Mouse (Mus musculus): ENCODE data around the gene Rcsd1. TPM values are rescaled to one million over a fixed set of nuclear protein-coding genes. Genes with fewer than 3 reads are reported as not detected.
A peak's percentile ranks its signal among the peaks of the same experiment; 100 is the strongest.

Rcsd1 gene
- total RNA-seq, 2 experiments from 2014 or later = 112 to 114 TPM

DNA sequence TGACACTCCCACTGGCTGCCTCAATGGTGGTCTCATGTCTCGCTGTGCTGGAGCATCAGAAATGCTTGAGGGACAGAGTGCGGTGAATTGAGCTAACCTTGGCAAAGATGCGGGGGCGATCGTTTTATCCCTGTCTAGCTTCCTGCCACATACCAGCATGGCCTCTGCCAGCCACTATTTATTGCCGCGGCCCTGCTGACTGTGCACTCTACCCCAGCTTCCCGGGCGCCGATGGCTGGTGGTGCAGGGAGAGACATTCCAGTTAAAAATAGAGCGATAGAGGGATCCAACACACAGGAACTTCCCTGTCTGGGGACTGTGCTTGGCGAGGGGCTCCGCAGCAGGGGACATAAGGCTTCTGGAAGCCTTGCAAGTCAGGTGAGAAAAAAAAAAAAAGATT, 42.2 kb downstream of the Rcsd1 start:
- intact Hi-C loops (cut with DNase I) = loop anchor here (10.0 kb wide), 2 partner anchors 337 to 487 kb away; partner anchors contain the start of gene Pou2f1

DNA sequence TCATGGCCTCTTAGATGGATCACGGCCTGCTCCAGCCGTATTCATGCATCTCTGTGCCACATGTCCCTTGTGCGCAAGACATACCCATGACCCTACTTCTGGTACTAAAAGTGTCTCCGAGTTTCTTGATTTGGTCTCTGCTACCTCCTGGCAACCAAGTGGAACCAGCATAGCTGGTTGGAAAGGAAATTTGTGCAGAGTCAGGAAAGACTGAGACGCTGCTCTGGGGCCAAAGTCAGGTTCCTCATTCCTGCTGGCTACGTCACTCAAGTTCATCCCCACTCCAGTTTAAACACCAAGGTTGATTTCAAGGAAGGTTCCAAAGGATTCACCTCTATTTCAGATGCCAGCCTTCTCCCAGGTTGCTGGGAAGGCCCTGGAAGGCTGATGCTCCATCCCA, 42.6 kb downstream of the Rcsd1 start:
- intact Hi-C loops (cut with DNase I) = loop anchor here (10.0 kb wide), 2 partner anchors 338 to 488 kb away; partner anchors contain the start of gene Pou2f1
- DNase-seq = no peak

More for the DNA sequence above, 42.2 kb downstream of the Rcsd1 start:
- DNase-seq = peak; percentile 75 to 79

DNA sequence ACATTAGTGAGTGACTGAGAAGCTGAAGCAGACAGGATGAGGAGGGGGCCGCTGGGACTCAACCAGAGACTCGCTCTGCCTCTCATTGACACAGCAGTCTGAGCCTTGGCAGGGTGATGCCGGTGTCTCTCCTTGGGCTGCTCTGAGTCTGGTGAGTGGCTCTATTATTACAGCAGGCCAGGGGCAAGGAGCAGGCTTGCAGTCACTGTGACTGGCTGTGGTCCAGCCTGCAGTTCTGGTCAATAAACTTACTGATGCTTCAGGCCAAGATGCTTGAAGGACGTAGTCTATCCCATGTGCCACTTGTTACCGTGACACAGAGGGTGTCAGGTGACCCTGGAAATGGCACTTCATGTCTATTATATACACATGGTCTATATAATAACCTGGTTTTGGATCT, 43.8 kb downstream of the Rcsd1 start:
- intact Hi-C loops (cut with DNase I) = loop anchor here (10.0 kb wide), 2 partner anchors 339 to 489 kb away; partner anchors contain the start of gene Pou2f1
- DNase-seq = no peak

DNA sequence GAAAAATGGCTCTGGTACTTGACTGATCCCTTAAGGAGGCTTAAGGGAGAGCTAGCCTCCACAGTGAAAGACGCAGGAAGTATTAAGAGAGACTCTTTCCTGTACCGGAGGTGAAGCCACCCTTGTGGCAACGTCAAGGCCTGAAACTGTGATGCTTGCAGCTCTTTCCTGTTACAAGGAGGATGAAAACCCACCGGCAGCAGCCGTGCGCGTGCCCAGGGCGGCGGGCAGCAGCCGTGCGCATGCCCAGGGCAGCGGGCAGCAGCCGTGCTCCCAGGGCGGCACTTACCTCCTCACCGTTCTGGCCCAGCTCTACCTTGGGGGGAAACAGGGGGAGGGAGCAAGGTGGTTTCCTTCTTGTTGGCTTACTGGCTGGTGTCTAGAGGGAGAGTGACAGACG, 46.3 kb downstream of the Rcsd1 start:
- intact Hi-C loops (cut with DNase I) = loop anchor here (2.0 to 10.0 kb wide), 4 partner anchors 16 to 492 kb away; partner anchors contain the start of gene Pou2f1
- no peak for DNase-seq

DNA sequence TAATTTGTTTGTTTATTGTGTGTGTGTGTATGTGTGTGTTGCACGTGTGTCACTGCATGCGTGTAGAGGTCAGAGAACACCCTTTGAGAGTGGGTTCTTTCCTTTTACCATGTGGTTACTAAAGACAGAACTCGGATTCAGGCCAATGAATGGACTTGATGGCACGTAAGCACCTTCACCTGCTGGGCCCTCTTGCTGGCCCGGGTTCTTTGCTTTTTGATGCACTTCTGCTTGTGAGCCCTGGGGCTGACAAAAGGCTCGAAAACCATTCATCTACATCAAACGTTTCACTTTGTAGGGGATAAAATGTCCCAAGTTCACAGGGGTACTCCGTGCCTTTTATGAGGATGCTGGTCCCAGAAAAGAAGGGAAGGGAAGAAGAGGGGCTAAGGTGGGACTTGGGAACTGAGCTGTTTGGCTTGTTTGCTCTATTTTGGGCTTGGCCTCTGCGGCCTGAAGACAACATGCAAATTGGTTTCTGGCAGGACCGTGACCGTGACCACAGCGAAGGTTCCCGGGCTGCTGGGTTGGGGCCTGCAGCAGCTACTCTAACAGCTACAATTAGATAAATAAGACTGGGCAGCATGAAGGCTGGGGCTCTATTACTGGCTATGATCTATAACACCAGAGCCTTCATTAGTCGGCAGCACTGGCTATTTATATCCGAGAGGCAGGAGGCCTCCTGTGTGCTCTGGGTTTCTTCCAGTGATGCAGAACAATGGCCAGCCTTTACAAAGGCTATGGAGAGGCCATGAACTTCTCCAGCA, 46.9 kb downstream of the Rcsd1 start:
- intact Hi-C loops (cut with DNase I) = loop anchor here (2.0 to 10.0 kb wide), 4 partner anchors 16 to 492 kb away; partner anchors contain the start of gene Pou2f1
- peak; percentile 57 to 71 for DNase-seq

DNA sequence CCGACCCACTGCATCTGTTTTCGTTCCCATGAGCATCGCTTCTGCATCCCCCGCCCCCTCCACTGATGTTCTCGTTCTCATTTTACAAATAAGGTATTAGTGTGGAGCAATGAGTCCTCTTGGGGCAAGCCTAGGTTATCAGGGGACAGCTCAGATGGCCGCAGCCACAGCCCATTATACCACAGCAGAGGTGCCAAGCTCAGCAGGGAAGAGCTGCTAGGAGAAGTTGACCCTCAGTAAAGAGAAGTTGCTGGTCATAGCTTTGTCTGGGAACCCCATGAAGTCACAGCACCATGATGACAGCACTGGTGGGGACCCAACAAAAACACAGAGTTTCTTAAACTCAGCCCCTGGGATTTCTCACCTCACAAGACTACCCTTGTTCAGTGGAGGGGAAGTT, 47.8 kb downstream of the Rcsd1 start:
- DNase-seq = no peak
- intact Hi-C loops (cut with DNase I) = loop anchor here (2.0 to 10.0 kb wide), 4 partner anchors 17 to 493 kb away; partner anchors contain the start of gene Pou2f1

DNA sequence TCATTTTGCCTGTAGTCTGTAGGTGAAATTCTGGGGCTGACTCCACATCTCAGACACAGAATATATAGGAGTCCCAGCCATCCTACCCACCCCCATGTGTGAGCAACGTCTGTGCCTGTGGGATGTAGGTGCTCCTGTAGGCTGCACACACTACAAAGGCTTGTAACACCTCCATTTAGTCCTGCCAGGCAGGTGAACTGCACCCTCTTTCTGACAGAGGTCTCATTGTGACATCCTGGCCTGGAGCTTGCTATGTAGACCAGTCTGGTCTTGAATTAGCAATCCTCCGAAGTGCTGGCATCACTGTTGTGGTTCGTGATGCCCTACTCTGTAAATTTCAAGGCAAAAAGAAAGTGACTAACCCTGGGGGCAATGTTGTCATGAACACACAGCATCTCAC, 48.4 kb downstream of the Rcsd1 start:
- DNase-seq = no peak
- intact Hi-C loops (cut with DNase I) = loop anchor here (10.0 kb wide), 2 partner anchors 344 to 494 kb away; partner anchors contain the start of gene Pou2f1

DNA sequence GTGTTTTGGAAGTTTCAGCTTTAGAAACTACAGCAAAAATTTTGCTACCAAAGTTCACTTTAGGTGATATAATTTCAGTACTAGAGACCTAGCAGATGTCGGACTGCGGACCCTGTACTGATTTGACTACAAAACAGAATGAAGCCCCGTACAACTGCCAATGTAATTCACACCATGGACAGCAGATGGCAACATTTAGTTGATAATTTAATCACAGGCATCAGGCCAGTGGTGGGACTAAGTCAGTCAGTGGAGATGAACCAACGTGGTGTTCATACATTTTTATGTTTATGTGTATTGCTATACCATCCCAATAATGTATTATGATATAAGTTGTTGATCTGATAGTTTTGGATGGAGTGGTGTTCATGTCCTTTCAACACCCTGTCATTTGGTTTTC, 48.8 kb downstream of the Rcsd1 start:
- intact Hi-C loops (cut with DNase I) = loop anchor here (1.0 to 10.0 kb wide), 3 partner anchors 76 to 494 kb away; partner anchors contain the start of gene Pou2f1
- peak; percentile 76 to 85 for DNase-seq

DNA sequence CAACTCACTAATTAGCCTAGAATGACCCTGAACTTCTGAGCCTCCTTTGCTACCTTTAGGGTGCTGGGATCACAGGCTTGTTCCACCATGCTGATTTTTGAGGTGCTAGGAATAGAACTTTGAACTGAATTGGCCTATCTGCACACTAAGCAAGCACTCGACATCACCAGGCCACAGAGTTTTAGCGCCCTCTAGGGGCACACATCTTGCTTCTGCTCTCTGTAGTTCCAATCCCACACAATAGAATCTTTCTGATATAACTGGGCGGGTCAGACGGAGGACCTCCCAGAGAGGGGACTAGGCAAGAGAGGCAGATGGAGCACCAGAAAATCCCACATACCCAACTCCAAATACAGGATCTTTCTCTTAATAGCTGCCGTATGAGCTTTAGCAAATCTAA, 51.0 kb downstream of the Rcsd1 start:
- intact Hi-C loops (cut with DNase I) = loop anchor here (1.0 to 10.0 kb wide), 2 partner anchors 75 to 264 kb away; no protein-coding TSS in a partner anchor
- DNase-seq = peak; percentile 82 to 88

DNA sequence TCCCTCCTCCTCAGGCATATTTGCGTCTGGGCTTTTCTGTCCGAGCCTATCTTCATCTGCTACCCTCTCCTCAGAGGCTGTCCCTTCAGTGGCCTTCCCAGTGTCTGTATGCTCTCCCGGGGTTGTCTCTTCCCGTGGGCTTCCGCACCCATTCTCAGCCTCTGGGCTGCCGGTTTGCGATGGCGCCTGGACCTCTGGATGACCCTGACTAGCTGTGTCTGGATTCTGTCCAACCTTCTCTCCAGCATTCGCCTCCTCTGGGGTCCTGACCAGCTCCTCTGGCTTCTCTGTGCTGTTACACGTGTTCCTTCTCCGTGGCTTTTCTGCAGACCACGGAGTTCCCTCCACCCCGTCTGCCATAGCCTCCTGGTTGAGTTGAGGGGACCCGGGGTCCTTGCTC, 54.1 kb downstream of the Rcsd1 start:
- no peak for DNase-seq
- intact Hi-C loops (cut with DNase I) = loop anchor here (10.0 kb wide), 1 partner anchor 261 kb away; no protein-coding TSS in a partner anchor

DNA sequence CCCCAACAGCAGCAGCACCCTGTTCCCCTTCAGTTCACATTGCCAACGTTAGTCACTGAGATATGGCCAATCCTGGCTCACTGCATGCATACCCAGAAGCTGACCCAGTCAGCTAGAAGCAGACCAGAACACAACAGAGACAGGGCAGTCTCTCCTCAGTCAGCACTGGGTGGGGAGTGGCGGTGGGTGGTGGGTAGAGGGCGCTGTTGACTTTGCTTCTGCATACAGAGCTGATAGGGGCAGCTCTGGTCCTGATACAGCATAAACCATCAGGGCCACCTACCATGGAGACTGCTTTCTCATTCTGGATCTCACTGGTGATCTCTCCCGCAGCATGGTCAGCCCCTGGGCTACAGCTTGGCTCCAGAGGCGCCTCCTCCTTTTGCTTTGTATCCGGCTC, 54.5 kb downstream of the Rcsd1 start:
- intact Hi-C loops (cut with DNase I) = loop anchor here (10.0 kb wide), 1 partner anchor 260 kb away; no protein-coding TSS in a partner anchor
- peak in 1 of 2 experiments; percentile 62 for DNase-seq

DNA sequence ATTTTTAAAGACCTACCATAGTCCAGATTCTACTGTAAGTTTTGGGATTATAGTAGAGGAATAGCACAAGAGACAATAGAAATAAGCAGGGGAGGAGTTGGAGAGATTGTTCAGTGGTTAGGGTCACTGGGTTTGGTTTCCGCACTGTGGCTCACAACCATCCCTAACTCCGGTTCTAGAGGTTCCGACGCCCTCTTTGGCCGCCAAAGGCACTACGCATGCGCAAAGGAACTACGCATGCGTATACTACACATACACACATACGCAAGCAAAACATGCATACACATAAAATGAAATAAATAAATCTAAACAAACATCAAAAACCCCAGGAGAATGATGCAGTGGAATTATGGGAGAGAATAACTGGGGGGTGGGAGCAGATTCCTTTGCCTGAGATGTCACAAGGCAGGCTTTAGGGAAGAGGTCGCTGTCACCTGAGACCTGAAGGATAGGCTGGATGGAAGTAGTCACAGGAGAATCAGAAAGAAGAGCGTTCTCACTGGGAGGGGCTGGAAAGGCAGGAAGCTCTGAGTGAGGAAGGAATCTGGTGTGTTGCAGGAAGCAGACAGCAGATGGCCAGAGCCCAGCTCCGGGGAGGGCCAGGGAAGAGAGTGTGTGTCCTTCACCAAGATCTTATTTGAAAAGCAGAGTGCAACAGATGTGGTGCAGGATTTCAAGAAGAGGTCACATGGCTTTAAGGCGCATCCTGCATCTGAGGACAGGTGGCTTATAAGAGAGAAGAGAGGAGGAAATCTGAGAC, 56.3 kb downstream of the Rcsd1 start:
- DNase-seq = peak in 1 of 2 experiments; percentile 56

DNA sequence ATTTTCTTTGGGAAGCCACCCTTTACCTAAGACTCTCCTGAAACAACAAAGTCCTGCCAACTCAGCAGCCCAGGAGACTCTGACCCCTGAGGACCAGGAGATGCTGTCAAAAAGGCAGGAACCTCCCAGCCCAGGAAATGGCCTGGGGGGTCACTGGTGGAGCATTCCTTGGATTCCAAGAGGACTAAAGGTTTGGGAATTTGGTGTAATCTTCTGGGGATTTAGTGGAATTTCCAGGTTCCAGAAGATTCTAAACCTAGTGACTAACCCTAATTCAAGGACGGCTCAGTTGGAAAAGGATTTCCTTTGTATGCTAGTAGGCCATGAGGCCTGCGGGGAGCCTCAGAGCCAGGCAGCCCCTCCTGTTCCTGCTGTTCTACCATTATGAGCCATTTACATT, 57.0 kb downstream of the Rcsd1 start:
- intact Hi-C loops (cut with DNase I) = loop anchor here (10.0 kb wide), 1 partner anchor 258 kb away; no protein-coding TSS in a partner anchor

More for the DNA sequence above, 56.3 kb downstream of the Rcsd1 start:
- intact Hi-C loops (cut with DNase I) = loop anchor here (10.0 kb wide), 1 partner anchor 259 kb away; no protein-coding TSS in a partner anchor

DNA sequence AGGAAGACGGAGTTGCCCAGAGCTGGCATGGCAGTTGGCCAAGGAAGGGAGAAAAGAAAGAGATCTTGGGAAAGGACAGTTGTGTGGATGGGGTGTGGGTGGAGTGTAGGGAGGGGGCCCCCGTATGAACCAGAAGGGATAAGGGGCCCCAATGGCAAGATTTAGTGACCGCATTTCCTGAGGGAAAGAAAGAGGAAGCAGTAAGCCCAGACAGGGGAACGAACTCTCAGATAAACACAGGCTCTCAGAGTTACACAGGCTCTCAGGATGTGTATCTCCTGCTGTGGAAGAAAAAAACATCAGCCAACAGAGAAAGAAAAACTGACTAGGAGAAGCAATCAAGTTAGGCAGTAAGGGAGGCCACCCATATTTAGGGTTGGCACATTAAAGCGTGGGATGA, 58.4 kb downstream of the Rcsd1 start:
- no peak for DNase-seq
- intact Hi-C loops (cut with DNase I) = loop anchor here (10.0 kb wide), 1 partner anchor 256 kb away; no protein-coding TSS in a partner anchor

More for the DNA sequence above, 57.0 kb downstream of the Rcsd1 start:
- DNase-seq = no peak

DNA sequence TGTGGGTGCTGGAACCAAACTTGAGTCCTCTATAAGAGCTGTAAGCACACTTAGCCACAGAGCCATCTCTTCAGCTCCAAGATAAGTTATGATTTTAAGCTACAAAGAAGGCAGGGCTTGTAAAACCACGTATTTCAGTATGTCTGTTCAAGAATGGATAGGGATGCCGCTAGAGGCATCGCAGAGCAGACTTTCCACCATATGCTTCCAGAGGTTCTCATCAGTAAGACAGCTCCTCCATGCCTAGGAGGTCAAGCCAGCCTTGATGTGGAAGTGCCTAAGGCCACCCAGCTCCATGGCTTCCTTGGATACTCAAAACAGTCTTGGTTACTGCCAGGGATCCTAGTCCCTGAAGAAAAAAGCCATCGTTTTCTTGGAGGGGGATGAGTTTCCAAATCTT, 64.5 kb downstream of the Rcsd1 start:
- intact Hi-C loops (cut with DNase I) = no loop called here
- no peak for DNase-seq

DNA sequence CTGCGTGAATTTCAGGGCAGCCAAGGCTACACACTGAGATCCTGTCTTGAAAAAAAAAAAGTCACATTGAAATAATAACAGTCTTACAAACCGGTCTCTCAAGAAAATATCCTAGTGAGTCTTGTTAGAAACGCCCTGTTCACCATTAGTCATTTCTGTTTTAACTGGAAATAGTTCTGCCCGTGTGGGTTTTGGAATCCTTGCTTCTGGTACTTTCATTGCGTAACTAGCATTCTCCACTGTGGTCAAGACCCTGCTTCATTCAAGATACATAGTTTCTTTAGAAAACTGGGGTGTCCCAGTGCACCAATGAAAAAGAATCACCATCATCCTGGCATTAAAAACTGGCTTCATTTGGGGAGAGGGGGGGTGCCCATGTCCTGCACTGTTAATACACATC, 65.8 kb downstream of the Rcsd1 start:
- intact Hi-C loops (cut with DNase I) = loop anchor here (5.0 kb wide), 2 partner anchors 94 to 181 kb away; partner anchors contain the start of genes Dcaf6 and Mpc2

DNA sequence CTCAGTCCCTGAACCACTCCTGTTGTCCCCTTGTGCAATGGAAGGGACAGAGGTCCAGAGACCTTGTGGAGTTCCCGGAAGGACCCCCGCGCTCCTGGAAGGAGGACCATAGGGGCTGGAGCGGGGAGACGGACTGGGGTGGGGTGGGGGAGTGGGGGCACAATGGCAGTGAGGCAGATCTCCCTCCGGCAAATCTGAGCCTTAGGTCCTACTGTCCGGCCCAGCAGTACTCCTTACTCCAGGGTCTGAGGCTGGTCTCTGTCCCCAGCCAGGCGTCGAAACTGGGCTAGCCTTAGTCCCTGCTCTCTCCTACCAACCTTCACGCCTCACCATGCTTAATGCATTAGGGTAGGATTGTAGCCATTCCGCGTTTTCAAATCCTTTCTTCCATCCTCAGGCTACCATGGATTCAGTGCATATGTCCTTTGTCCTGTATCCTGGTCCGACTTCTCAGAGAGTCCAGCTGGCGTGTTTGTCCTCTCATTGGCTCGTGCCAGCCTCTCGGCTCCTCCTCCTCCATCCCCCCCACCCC, 66.7 kb downstream of the Rcsd1 start:
- DNase-seq = peak; percentile 68 to 76
- intact Hi-C loops (cut with DNase I) = loop anchor here (5.0 kb wide), 2 partner anchors 94 to 181 kb away; partner anchors contain the start of genes Dcaf6 and Mpc2

More for the DNA sequence above, 65.8 kb downstream of the Rcsd1 start:
- no peak for DNase-seq

DNA sequence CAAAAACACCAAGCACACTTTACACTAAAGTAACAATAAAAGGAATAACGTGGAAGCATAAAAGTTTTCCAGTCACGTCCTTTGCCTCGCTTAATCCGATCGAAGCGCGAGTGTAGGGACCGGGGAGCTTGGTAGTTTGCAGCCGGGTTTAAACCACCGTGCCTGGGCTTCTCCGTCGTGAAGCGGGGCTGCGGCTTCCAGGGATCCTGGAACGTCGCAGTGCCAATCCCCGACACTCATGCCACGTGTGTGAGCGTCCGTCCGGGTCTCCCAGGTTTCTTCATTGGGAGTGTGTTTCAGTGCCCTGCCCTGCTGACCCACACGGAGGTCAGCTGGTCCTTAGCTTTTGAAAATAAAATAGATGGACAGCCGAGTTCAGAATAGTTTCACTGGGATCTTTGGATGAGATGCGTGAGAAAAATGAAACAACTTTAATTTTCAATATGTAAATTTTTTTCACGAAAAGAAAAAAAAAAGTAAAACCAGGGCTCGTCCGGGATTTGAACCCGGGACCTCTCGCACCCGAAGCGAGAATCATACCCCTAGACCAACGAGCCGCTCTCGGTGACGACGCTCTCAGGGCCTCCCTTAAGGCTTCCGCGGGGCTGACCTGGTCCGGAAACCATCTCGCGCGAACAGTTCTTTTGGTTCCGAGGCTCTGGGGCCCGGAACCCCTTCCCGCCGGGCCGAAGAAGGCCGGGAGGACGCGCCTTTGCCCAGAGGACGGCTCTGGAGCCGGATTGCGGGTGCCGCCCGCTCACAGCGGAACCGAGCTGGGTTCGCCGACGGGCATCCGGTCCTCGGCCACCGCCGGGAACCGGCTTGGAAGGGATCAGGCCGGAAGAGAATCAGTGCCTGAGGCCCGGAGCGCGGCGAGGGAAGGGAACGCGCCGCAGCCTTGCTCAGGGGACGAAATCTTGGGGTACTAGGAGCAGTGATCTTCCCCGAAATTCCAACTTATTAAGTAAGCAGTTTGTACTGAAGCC, 67.5 kb downstream of the Rcsd1 start:
- peak; percentile 92 to 95 for DNase-seq
- intact Hi-C loops (cut with DNase I) = loop anchor here (2.0 to 5.0 kb wide), 3 partner anchors 57 to 180 kb away; partner anchors contain the start of genes Dcaf6 and Mpc2
